Mouse (Mus musculus): ENCODE measurements around the gene Copg2. TPM values are rescaled to one million over a fixed set of nuclear protein-coding genes. Genes with fewer than 3 reads are reported as not detected.
A peak's percentile ranks its signal among the peaks of the same experiment; 100 is the strongest.

Copg2 gene
- polyA plus RNA-seq, 1 experiment from 2014 or later: 15.9 TPM

DNA sequence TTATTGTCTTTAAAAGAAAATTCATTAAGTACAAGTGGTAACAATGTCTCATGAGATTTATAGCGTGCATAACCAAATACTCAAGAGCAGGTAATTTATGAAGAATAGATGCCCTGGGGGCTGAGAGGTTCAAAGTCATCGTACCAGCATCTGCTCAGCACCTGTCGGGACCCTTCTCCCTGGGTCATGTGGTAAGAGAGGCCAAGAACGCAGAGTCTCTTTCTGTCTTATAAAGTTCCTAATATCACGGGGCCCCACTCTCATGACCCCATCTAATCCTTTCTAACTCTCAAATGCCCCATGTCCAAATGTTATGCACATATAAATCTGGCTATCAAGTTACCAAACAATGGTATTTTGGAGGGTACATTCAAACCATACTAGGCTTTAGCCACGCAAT is 193.7 kb downstream of the Copg2 start:
- Histone ChIP-seq H3K4me2 (replicated peaks; ENCODE audit: low read depth, low read length) (no peak overlapping the region), H3K36me3 (ENCODE audit: insufficient read depth, low read length) (no peaks in the 10 kb centered on the region), H3K9ac (replicated peaks; ENCODE audit: low read depth) (no peak overlapping the region), H3K4me3 (ENCODE audit: low read depth, low read length) (no peak overlapping the region), H3K9me3 (ENCODE audit: low read length) (no peaks in the 10 kb centered on the region), H3K27me3 (replicated peaks; ENCODE audit: insufficient read depth, low read length) (no peaks in the 10 kb centered on the region), H3K27ac (ENCODE audit: low read length) (no peak overlapping the region), H3K4me1 (ENCODE audit: insufficient read depth, low read depth, low read length) (no peaks in the 10 kb centered on the region)
- DNase-seq (ENCODE audit: low spot score) (no peak), ATAC-seq (no peak)
- no peak for TF ChIP-seq CTCF (IDR thresholded peaks at IDR 0.05)
- no peak for TF ChIP-seq EP300 (IDR thresholded peaks at IDR 0.05)
- WGBS: 81% methylated on average over 6 of the region's 6 CpGs

DNA sequence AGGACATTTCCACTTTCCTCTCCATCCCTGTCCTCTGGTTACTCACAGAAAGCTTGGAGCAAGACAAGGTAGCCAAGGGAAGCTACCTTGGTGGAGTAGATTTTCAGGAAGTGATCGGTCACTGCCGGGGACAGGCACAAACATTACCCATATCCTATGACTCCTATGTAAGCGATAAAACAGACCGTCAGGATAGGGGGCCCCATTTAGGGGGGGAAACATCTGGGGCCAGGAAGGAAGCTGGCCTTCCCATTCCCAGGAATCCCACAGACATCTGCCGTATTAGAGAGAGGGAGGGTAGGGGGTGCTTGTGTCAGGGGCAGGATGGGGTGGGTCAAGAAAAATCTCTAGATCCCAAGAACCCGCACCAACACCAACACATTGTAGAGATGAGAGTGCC is 196.4 kb downstream of the Copg2 start:
- Histone ChIP-seq H3K36me3 (ENCODE audit: insufficient read depth, low read length) (no peaks in the 10 kb centered on the region), H3K4me3 (ENCODE audit: low read depth, low read length) (no peak overlapping the region), H3K4me2 (replicated peaks; ENCODE audit: low read depth, low read length) (no peak overlapping the region), H3K9me3 (ENCODE audit: low read length) (no peaks in the 10 kb centered on the region), H3K27ac (ENCODE audit: low read length) (peak overlapping the region; percentile 47; the same call in 1 of the 2 replicates), H3K27me3 (replicated peaks; ENCODE audit: insufficient read depth, low read length) (no peaks in the 10 kb centered on the region), H3K4me1 (ENCODE audit: insufficient read depth, low read depth, low read length) (no peaks in the 10 kb centered on the region), H3K9ac (replicated peaks; ENCODE audit: low read depth) (no peak overlapping the region)
- ATAC-seq (peak; percentile 77), DNase-seq (ENCODE audit: low spot score) (peak; percentile 58)
- 37% methylated on average over 6 of the region's 6 CpGs for WGBS
- no peak for TF ChIP-seq CTCF (IDR thresholded peaks at IDR 0.05)
- TF ChIP-seq EP300 (IDR thresholded peaks at IDR 0.05): peak; percentile 96

DNA sequence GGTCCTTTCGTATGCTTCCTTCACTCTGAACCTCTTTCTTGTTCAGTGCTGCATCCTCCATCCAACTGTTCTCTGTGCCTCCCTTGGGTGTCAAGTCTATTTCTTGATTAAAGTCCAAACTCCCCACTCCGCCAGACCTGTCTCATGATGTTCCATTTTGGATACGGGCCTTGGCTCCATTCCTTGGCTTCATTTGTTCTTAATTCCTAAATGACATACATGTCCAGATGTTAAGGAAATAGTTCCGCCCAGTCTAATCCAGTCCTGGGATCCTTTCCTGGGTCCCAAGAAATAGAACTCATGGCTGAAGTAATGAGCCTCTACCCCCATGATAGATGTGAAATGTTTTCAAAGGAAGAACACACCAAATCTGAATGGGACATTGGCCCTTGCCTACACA is 198.6 kb downstream of the Copg2 start:
- DNase-seq (ENCODE audit: low spot score) (no peak), ATAC-seq (no peak)
- H3K27ac ChIP-seq (ENCODE audit: low read length): no peak overlapping the region
- no peaks in the 10 kb centered on the region for H3K36me3 ChIP-seq (ENCODE audit: insufficient read depth, low read length)
- no peak for TF ChIP-seq EP300 (IDR thresholded peaks at IDR 0.05)
- no peak for TF ChIP-seq CTCF (IDR thresholded peaks at IDR 0.05)
- no peak overlapping the region for H3K4me2 ChIP-seq (replicated peaks; ENCODE audit: low read depth, low read length)
- H3K4me3 ChIP-seq (ENCODE audit: low read depth, low read length): no peak overlapping the region
- no peaks in the 10 kb centered on the region for H3K9me3 ChIP-seq (ENCODE audit: low read length)
- 74% methylated on average over 4 of the region's 4 CpGs for WGBS
- no peaks in the 10 kb centered on the region for H3K27me3 ChIP-seq (replicated peaks; ENCODE audit: insufficient read depth, low read length)
- H3K4me1 ChIP-seq (ENCODE audit: insufficient read depth, low read depth, low read length): peaks cover 1% of the 10 kb centered on the region; the same call in 1 of the 2 replicates
- no peak overlapping the region for H3K9ac ChIP-seq (replicated peaks; ENCODE audit: low read depth)

MicroRNA genes within 50 kb of the gene (microRNA counts, 519-probe panel; counts per million panel counts)
- microRNA mmu-miR-335-3p: 4,712 counts per million, percentile 54 among the panel's probes with 10 or more counts
- 6,963 counts per million, percentile 93 among the panel's probes with 10 or more counts for microRNA mmu-miR-335-5p

Small RNA genes within 50 kb of the gene (microRNA-seq; reads per million reads assigned to microRNA genes)
- gene Mir335: 75,082 reads per million, percentile 100 among the genes with 10 or more reads in this experiment

Other genes with a start within 250 kb of the Copg2 start
- 6.1 and 6.3 TPM in 2 replicates for gene Cep41, start 203.0 kb downstream of the Copg2 start, polyA plus RNA-seq (2015; fragmentation: Nextera tagmentation; extraction: Ambion mirVana)
- 436 and 472 TPM in 2 replicates for gene Mest, start 173.2 kb downstream of the Copg2 start, polyA plus RNA-seq (2015; fragmentation: Nextera tagmentation; extraction: Ambion mirVana)
- 0.15 and 0.20 TPM in 2 replicates for gene Tsga13, start 18.8 kb upstream of the Copg2 start, polyA plus RNA-seq (2015; fragmentation: Nextera tagmentation; extraction: Ambion mirVana)
- gene Klf14, start 62.3 kb upstream of the Copg2 start, polyA plus RNA-seq (2015; fragmentation: Nextera tagmentation; extraction: Ambion mirVana): 1.3 and 1.4 TPM in 2 replicates

All from lung, postnatal 0 days (tissue).